Mouse (Mus musculus): Measurements from ENCODE around the gene Pigr.
A peak's percentile ranks its signal among the peaks of the same experiment; 100 is the strongest.

Pigr gene

DNA sequence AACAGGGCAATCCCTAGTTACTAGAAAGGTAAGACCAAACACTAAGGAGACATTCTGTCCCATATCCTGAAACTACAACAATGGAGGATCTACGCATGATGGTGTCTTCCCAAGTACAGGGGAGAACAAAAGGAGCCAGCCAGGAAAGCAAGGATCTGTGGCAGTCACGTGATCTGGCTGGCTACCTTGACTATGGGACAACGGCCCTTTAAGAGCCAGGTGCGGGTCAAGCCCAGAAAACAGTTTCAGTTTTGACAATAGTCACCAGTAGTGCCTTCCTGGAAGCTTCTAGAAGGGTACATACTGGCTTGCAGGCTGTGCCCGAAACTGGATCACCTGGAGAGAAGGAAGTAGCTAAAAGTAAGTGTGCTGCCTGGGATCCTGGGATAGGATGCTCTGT, at the start of gene Pigr:
Gene Pigr, plus strand, starts transcription at position 237 of the 400 bp plus-strand sequence.
- DNase-seq: no peak

DNA sequence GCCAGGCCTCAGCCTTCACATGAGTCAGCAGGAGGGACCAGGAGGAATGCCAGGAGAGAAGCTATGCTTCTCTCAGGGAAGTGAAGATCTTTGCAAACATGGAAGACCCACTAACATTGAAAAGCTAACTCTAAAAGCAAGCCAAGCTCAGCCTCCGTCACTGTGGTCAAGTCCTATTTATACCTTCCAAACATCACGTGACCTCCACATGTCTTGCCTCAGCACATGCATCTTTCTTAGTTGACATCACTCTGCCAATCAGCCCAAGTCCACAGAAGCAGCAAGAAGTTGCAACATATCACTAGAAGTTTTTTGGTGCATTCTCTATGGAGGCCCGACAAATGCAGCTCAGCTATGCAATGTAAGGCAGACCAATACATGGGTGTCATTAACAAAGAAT, 46.6 kb upstream of the Pigr start:
- DNase-seq: no peak

DNA sequence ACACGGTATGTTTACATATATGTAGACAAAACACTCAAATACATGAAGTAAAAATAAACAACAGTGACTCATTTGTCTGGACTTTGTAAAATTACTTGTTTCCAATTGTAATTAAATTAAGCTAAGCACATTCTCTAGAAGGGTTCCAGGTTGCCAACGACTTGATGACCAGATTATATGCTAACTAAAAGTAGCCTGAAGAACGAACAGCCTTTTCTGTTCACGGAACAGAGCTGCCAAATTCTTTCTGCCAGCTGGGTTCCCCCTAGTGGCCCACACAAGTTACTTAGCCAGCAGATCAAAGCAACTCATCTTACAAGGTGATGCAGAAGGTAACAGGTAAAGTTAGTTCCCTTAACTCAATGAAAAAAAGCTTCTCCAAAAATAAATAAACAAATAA, 42.4 kb upstream of the Pigr start:
- peak; percentile 51 for DNase-seq

DNA sequence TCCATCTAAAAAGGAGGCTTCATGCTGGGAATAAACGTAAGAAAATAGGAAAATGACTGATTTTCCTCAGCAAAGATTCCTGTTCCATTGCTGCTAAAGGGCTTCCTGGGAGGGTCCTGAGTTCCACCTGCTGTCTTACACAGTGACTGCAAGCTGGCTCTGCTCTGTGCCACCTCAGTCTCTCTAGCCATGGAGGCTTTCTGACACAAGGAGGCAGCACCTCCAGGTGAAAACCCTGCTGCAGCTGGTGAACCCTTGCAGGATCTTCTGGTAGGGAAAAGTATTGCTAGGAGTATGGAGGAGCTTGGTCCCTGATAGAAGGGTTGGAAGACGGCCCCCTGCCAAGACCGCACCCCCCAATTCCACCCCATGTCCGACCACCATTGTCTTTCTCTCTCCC, 39.5 kb upstream of the Pigr start:
- peak; percentile 37 for DNase-seq

DNA sequence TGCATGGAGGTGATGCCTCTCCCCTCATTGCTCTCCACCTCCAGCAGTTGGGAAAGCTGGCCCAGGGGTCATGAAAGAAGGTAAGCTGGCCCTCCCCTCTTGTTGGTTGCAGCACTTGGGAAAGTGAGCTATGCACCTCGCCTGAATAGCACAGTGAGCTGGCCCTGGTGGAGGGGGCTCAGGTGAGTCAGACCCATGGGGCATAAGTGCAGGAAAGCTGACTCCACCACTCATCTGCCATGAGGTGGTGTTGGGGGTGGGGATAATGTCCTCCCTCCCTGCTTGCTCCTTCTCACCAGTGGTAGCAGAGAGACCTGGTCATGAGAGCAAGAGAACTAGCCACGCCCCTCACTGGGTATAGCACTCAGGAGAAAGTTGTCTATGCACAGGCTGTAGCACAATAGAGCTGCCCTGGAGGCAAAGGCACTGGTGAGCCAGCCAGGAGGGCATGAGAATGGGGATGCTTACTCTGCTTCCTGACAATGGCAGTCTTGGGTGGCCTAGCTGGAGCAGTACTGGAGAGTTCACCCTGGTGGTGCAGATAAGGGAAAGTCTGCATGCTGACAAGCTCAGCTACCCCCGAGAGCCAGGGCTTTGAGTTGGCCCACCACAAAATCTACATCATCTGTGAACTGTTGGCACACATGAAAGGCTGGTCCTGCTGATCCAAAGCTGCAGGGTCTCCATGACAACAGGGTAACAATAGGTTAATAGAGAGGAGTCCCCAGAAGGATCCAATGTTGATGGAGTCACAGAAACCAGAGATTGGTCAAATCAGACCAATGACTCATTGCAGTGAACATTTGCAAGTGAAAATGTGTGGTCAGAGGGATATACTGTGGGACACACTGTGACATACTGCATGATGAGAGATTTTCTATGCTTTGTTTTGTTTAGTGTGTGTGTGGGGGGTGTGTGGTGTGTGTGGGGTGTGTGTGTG, 36.7 kb upstream of the Pigr start:
- DNase-seq: no peak

DNA sequence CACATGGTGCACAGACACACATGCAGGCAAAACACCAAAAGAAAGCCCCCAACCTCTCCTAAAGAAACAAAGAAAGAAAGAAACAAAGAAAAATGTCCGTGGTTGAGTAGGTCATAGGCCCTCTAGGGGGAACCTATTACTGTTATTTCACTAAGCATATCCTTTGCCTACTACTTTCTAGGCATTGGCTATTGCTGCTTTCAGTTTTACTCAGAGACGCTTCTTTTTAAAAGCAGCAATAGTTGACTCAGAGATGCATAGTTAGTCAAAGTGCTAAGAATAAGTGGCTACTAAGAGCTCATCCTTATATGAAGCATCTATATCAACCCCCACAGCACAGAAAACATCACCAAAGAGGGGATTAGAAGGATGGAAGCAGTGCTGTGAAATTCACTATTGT, 31.2 kb upstream of the Pigr start:
- DNase-seq: no peak

DNA sequence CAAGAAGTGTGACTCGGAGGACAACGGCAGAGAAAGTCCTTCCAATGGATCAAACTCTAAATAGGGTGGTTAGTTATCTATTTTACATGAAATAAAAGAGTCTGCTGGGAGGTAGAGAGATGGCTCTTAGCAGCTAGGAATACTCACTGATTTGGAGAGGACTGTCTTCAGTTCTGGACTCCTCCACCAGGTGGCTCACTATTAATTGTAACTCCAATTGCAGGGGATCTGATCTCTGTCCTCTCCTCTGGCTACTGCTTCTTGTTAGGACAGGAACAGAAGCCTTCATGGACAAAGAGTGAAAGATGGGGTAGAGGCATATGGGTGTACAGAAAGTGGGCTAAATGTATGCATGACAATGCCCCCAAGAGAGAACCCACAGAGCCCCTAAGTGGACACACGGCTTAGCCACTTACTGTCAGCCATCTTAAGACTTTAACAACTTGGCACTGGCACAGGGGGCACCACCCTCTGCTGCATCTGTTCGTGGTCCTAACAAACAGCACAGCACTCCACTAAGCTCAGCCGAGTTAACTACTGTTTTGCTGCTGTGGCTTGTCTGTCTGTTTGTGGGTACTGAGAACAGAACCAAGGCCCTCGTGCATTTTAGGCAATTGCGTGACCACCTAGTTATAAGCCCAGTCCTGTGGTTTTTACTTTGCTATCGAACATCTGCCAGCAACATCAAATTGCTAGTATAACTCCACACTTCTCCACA, 29.4 kb upstream of the Pigr start:
- DNase-seq: peak; percentile 70

DNA sequence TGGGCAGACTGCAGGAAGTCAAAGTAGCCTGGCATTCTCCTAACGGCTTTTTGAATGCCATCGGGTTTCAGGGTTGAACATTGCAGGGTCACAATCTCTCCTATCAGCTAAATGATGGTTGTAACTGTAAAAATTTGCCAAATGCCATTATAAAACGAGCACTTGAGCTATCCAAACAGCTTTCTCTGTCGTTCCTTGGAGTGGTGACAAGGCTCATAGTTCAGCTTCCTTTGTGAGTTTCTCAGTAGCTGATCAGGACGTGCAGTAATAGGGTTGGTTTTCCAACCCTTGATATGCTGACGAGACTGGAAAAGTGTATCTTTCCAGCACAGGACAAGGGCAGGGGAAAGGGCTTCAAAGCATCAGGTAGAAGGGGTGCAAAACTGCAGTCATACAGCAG, 28.4 kb upstream of the Pigr start:
- no peak for DNase-seq

DNA sequence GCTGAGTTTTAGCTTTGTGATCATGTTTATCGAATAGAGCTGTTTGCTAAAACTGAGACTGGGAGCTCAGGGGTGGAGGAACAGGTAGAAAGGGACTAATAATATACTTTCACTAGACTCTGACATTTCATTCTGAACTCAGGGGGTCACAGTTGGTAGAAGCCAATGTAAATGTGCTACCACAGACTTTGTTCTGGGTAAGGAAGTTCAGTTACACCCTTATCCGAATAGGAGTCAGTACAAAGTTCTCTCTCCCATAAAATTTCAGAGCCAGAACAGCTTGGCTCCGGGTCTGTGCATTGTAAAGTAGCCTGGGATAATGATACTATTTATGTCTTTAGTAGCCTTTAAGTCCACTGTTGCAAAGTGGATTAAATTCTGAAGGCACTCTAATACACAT, 27.9 kb upstream of the Pigr start:
- DNase-seq: no peak

DNA sequence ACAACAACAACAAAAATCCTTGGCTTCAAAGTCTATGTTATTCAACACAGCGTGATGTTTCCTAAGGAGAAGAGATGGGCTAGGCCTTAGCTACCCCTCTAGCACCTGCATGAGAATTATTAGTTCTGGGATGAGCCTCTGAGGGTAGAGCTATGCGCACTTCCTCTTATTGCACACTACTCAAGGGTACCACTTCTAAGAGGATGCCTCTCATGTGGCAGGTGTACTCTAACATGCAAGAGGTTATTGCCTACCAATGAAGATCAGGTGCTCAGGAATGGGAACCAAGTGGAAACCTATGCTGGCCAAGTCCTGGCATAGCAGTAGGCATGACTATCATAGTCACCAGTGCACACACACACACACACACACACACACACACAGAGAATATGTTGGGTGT, 27.1 kb upstream of the Pigr start:
- DNase-seq: peak; percentile 27

DNA sequence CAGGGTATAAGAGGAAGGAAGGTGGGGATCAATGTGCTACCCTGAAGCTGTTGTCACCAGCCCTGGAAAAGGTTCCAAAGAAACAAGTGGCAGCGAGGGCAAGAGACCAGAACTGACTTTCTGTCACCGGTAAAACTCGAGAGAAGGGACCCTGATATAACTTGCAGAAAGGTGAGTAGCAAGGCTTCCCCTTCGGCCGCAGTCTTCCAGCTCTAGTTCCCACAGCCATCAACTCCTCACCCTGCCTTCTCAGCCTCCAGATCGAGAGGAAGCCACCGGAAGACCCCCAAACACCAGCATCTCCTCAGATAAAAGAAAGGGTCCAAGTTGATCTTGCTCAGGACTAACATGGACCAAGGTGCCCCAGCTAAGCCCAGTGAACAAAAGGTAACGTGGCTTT, 25.9 kb upstream of the Pigr start, which contains the start of gene Fcamr:
Gene Fcamr, plus strand, starts transcription at position 301 of the 400 bp plus-strand sequence.
- no peak for DNase-seq

DNA sequence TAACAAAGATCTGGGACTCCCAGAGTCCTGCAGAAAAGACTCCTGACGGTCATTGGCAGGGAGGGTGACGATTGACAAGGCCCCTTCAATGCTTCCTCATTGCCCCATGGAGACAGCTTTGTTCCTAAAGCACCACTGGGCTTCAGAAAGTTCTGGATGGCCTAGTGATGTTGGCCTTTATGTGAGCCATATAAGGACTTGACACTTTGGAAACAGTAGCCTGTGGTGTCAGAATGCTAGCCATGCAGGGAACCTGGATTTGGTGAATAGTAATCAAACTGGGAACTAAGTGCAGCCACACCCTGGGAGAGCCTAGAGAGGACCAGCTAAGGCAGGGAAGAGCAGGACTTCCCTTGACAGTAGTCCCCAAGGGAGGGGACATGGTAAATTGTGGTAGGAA, 25.0 kb upstream of the Pigr start:
- DNase-seq: no peak

DNA sequence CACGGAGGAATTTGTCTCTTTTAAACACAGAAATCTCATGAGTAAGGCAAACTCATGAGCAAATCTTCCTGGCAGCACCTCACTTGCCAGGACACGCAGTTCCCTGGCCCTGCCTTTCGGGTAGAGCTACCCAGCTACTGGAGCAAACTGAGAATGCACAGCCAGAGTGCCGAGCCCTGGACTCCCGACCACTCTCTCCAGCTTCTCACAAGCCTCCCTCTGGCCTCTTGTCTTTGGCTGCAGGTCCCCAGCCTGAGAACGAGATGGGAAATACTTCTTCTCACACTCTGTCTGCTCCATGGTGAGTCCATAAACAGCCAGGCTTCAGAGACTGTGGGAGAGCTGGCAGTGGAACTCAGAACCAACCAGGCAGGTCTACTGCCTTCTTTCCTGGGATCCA, 23.5 kb upstream of the Pigr start:
- no peak for DNase-seq

DNA sequence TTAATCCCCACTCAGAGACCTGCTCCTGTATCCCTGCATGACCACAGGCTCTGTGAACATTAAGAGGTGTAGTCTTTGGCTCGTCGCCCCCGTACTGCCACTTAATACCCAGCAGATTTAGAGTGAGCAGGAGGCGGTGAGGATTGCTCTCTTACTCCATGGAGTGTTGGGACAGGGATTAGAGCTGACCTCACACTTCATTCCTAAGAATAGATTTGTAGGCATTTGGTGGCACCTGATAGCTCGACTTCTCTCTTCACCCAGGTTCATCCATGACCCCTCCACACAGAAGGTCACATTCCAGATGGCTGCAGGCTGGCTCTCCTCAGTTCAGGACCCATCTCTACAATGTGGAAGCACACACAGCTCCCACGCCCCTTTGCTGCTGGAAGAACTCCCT, 22.2 kb upstream of the Pigr start:
- DNase-seq: no peak

DNA sequence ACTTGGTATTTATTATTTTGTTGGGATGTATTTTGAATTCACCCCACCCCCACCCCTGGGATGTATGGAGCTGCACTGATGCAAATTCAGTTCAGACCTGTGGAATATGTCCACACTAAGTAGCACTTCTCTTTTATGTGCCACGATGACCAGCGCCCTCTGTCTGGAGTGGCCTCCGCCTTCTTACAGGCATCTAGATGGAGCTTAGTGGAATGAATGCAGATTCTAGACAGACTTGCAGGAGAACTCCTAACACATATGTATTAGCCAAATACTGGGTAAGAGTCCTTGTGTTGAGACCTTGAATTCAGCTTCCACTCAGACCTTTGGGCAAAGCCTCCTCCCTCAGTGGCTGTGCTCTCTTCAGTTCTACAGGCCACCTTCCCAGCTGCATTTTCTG, 15.6 kb upstream of the Pigr start:
- no peak for DNase-seq

DNA sequence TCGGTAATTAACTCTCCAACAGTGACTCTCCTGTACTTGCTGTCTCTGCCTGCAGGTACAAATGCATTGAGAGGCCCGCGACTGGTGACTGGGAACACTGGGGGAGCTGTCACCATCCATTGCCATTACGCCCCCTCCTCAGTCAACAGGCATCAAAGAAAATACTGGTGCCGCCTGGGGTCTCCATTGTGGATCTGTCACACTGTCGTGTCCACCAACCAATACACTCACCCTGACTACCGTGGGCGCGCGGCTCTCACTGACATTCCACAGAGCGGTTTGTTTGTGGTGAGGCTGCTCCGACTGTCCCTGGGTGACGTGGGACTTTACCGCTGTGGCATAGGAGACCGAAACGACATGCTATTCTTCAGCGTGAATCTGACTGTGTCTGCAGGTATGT, 15.2 kb upstream of the Pigr start:
- no peak for DNase-seq

DNA sequence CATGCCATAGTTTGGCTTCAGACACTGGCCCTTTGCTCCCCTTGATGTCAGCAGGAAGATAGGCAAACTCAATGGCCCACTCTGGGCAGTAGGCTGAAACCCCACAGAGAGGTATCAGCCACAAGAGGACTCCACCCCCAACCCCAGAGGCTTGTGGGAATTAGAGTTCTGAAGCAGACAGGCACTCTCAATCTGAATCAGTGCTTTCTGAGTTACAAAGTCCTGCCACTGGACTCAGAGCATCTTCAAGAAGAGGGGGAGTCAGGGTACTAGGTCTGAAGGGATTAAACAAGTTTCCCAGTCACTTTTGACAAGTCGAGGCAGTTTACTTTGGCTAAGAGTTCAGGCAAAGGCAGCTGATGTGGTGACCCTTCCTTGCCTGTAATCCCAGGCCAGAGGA, 6.7 kb upstream of the Pigr start:
- no peak for DNase-seq

DNA sequence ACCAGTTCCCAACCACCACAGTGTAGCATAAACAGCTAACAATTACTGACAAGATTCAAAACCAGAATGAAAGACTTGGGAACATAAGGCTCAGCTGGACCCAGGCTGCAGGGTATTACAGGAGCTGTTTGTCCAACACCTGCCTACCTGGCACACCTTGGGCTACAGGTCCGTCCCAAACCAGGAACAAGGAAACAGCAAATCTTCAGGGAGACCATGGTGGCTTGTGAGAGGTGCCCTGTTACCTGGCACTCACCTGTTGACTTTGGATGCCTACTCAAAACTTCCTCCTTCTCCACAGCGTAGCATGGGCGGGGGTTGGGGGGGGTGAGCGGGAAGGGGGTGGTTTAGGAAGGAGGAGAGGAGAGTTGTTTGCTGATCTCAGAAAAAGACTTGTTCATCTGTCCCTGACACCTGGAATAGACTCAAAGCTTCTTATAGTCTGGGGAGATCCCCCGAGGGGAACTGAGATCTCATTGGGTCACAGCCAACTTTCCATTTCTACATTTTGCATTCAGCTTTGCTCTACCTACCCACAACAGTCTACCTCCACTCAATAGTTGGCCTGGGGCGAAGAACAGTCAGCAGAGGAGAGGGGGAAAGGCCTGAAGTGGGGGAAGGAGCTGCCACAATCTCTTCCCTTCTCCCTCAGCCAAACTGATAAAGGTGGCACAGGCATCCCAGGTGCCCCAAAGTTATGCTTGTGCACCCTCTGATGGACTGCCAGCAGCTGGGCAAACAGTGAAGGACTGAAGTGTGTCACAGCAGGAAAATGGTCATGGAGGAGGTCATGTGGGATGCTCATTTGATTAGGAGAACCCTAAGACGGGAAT, 6.0 kb upstream of the Pigr start:
- no peak for DNase-seq

DNA sequence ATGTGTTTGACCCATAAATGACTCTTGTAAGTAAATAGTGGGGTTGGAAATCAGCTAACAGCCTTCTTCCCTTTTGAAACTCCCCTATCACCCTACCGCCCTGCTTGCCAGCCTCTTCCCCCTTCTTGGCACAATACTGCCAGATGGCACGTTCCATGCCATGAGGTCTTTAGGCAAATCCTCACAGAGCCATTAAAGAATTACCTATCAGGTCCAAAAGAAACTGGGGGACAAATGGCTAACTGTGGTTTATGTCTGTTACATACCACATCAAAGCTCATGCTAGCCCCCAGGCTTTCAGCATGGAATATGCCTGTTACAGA, 5.4 kb upstream of the Pigr start:
- DNase-seq: no peak

DNA sequence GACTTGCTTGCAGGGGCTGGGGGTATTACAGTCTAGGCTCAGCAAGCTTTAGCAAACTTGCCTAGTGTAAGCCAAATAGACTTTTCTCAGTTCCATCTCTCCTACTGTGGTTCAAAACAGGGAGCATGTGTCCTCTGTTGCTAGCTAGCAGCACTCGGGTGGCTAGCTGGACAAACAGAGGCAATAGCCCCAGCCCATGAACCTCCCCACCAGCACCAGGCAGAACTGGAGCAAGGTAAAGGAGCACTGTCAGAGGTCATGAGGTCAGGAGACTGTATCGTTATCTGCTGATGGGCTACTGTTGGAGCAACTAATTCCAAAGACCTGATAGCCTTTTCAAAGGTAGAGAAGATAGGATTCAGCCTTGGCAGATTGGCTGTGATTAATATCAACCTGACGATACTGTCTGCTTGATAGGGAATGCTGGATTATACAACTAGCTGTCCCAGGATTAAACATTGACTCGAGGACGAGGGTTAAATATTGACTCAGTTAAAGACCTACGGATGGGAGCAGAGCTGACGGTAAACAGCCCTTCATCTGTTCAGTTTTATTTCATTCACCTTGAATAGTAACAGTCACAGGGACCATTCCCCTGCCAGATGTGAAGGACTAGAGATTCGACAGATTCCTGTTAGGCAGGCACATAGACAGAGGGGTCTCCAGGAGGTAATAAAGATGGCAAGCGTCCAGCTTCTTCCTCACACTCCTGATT, 4.4 kb upstream of the Pigr start:
- no peak for DNase-seq

DNA sequence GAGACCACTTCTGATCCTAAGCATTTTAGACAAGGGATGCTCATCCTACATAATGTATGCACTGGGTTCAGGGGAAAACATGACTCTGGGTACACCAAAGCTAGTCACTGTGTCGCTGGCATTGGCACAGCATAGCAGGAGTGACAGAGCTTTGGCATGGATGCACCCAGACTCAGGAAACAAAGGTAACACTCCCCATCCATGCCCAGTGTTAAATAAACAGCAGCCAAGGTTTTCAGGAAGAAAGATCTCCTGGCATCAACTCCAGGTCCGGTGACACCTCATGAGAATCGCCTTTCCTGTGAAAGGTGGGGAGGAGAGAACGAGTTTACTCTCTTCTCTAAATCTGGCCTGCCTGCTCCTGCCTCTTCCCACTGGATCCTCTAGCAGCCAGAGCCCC, 2.2 kb downstream of the Pigr start:
- no peak for DNase-seq

DNA sequence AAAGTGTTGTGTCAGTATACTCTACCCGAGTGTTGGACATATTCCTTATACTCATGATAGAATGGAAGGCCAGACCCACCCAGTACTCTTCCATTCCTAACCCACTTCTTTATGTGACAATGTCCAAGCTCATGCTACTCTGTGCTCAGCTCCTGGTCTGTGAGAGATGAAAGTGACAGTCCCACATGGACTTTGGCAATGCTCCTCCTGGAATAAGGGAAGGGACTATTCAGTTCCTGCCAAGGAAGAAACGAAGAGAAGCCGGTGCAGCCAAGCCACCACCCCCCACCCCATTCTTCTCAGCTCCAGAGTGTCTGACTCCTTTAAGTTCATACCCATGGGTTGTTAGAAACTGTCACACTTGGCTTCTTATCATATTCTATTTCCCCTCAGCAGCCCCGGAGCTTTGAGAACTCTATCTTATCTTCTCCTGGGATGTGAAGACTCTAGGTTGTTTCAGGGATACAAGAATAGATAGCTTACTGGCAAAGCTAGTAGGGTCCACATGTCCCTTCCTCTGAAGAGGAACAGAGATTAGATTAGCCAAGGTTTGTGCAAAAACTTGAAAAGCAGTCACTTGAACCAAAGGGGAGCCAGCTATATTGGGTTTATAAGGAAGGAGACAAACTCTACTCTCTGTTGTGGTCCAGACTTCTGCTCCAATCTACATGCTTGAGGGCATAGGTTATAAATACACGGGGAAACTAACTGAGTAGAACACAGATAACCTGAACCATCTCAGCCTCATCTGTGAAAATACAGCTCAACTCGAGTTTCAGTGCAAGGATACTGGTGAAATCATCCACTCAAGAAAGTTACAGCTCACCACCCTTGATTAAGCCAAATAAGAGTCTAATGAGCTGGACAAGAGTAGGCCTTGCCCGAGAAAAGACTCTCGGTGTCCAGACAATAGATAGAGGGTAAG, 3.7 kb downstream of the Pigr start:
- no peak for DNase-seq
